Mouse (Mus musculus) stomach, postnatal 0 days (tissue): ENCODE results near the gene Hmgcl.

Source experiments
- CTCF ChIP-seq: IDR thresholded peaks from 2 replicates; pipeline ENCODE4 v1.5.1; 2016; ENCODE audit warnings: antibody characterized with exemption, low read depth, mild to moderate bottlenecking, moderate library complexity
- EP300 ChIP-seq: optimal IDR thresholded peaks from 2 replicates; pipeline ENCODE3; 2016; ENCODE audit warnings: antibody characterized with exemption

DNA sequence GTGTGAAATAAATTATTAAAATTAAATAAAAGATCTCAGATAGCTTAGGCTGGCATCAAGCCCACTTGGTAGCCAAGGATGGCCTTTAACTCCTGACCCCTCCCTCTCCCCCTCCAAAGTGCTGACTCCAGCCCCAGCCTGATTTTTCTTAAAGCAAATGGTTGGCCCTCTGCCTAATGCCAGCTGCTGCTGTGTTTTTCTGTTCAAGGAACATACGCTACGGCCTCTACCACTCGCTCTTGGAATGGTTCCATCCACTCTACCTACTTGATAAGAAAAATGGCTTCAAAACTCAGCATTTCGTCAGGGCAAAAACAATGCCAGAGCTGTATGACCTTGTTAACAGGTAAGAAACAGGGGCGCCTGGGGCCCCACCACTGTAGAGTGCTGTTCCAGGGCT lies 20.9 kb upstream of the Hmgcl start:
- TF ChIP-seq CTCF (no peak), EP300 (no peak)
